Mouse (Mus musculus) frontal cortex, postnatal 36 days (tissue): ENCODE data around the gene Mafg.
"Not testable (repeated sequence)": the region's sequence is repeated elsewhere in the genome, so short reads cannot be mapped to it uniquely, and the experiment has no call there.

ENCODE experiments used
- DNase-seq, 2 experiments: peaks; one replicate each; pipeline ENCODE4 v3.0.0; 2022; ENCODE audit warnings: low spot score in 2 of 2

Mafg gene

DNA sequence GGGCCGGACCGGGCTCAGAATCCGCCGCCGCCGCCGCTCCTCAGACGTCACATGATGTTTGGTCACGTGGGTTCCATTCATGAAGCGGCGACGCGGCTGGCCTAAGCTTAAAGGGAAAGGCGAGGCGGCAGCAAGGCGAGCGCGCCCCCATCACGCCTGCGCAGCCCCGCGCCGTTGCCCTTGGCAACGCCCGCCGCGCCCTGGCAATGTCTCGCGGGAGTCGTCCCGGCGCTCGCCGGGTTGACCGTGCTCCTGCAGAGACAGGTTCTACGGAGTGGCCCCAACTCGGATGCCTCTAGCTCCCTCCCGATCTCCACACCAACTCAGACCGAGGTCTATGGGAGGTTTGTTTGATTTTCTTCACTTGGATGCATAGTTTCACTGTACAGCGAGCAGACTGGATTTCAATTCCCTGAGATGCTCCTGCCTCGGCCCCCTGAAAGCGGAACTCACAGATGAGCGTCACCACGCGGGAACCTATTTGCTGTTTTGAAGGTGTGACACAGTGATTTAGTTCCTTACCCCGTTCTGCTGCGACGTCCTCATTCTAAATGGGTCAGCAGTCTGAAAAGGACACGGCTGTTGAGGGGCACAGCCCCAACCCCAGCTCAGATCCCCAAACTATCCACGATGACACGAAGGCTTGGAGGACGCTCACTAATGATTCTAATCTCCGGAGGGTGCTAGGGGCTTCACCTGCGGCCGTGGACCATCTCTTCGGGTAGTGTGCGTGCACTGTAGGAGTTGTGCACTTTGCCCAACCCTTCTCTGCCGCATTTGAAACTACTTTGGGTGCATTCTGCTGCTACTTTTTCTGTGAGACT is at the start of gene Mafg:
TSS of gene Mafg (minus strand) at position 81 of the 824 bp plus-strand sequence.
- DNase-seq = peak; percentile 87 to 94

- DNase-seq = no peak
These were observed 49.3 kb upstream of the Mafg start for GRCm38 (mm10) chr11:120682683-120683082.

GRCm38 (mm10) chr11:120679909-120680308 is 46.5 kb upstream of the Mafg start:
- no peak for DNase-seq

GRCm38 (mm10) chr11:120676951-120677350 is 43.6 kb upstream of the Mafg start:
- DNase-seq = no peak

GRCm38 (mm10) chr11:120675875-120676274 is 42.5 kb upstream of the Mafg start:
- not testable (repeated sequence) for DNase-seq

- DNase-seq = no peak
These were observed 40.3 kb upstream of the Mafg start for GRCm38 (mm10) chr11:120673594-120674122.

DNA sequence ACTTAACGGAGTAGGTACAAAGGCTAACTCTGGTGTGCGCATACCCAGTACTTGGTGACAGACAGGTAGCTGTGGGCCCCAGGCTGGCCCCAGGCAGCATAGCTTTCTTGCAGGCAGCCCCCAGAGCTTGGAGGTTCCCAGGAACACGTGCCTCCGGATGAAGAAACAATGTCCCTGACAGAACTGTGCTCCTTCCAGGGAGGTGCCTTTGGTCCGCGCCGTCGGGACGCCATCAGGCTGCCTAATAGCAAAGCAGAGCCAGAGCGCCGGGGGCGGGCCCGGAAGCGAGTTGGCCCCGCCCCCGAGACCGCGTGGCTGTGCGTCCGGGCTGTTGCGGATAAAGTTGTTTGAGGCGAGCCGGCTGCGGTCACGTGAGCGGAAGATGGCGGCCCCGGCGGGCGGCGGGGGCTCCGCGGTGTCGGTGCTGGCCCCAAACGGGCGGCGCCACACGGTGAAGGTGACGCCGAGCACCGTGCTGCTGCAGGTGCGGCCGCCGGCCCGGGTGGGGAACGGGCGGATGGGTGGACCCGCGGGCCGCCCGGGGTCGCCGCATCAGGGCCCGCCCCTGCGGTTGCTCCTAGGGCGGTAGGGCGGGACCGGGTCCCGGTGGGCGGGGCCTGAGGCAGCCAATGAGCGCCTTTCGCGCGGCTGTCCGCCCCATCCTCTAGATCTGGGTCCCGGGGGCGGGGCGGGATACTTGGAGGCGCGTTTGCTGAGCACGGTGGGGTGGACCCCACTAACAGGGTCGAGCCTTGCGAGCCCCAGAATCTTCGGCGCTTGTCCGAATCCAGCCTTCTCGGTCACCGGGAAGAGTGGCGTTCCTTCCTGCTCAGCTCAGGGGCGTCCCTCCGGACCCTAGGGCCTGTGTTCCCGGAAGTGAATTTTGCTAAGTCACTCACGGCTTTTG is 39.5 kb upstream of the Mafg start, which contains the start of gene Aspscr1:
TSS of gene Aspscr1 (plus strand) at position 287 of the 907 bp plus-strand sequence.
- DNase-seq = peak; percentile 89 to 92

GRCm38 (mm10) chr11:120666617-120667016 is 33.2 kb upstream of the Mafg start:
- no peak for DNase-seq

- DNase-seq = no peak
These were observed 32.0 kb upstream of the Mafg start for GRCm38 (mm10) chr11:120665406-120665805.

DNA sequence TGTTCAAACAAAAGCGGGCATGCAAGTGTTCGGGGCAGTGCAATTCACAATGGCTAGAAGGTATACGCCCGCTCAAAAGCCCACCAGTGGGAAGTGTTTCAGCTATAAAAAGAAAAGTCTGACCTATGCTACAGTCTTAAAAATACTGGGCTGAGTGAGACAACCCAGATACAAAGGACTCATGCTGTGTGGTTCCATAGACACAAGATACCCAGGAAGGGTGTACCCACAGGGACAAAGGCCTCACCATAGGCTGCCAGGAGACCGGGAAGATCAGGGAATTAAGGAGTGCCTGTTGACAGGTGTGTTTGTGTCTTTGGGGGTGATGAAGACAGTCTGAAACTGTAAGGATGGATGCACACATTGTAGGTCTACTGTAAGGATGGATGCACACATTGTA is 30.3 kb upstream of the Mafg start:
- no peak for DNase-seq

DNA sequence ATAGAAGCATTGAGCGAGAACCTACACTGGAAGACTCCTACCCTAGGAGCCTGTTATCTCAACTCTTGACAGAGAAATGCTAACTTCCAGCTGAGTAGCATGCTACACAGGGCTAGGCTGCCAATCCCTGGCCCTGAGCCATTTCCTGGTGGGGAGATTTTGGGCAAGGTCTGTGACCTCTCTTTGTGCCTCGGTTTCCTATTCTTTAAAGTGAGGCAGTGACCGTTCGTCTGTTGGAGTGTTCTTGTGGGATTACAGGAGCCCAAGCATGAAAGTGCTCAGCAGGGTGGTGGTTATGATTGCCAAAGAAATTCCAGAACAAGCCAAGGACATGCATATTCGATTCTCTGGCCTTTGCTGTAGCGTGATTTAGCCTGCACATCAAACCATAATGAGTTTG is 29.4 kb upstream of the Mafg start:
- DNase-seq = no peak

- DNase-seq = no peak
These were observed 27.7 kb upstream of the Mafg start, which contains the start of gene Notum for GRCm38 (mm10) chr11:120661076-120661460. TSS of gene Notum (minus strand) at chr11:120661175.

DNA sequence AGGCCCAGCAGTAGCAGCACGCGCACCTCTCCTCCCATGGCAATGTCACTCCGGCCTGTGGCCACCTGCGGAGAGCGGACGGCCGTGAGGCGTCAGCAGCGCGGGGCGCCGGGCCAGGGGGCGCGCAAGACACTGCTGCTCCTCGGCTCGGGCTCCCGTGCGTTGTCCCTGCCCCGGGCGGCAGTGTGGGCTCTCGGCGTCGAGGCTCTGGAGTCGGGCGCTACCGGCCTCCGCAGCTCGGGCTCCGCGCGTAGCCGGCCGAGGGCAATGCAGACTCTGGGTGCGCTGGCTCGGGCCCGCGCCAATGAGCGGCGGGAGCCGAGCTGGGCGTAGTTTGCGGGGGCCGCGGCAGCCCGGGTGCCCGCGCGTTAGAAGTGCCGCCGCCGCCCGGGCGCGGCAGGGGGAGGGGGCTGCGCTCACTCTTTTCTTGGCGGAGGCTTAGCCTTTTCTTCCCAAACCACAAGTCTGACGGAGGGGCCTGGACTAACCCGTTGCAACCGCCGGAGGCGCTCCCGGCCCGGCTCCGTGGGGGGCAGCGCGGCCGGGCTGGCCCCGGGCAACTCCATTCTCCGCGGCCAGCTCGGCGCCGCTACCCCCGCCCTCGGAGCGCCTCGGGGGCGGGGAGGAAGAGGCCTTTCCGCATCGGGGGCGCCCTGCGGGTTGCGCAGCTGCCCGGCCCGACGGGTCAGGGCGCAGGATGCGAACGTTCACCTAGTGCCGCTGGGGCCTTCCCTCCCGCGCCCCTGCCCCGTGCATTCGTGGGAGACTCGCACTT is 27.1 kb upstream of the Mafg start:
- no peak for DNase-seq

DNA sequence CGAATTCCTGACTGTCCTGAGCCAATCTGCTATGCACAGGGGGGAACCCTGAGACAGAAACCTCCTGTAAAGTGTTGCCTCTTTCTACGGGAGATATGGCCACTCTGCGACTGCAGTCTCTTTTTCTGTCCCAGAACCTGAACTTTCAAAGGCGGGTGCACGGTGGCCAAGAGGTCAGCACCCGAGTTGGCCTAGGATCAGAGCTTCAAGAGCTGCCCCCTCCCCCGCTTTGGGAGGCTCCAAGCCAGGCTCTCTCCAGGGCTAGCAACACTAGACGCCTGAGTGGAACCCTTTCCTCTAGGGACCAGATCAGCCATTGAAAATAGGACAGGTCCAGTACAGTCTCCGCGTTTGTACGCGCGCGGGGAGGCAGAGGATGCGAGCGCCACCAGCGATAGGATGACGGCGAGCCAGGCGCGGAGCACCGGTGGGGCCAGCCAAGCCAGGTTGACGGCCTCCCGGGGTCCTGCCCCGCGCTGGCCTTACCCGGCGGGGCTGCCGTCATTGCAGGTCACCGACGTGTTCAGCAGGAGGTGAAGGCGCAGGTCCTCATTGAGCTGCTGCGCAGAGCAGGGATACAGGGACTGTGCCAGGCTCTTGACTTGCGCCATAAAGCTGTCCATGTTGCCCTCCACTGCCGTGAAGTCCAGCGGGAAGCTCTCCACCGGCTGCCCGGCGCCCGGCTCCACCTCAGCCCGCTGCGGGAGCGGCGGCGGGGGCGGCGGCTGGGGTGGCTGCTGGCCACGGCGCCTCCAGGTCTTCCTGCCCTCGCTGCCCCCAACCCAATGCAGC is 26.3 kb upstream of the Mafg start:
- DNase-seq = no peak

- peak; percentile 66 to 77 for DNase-seq
These were observed 25.5 kb upstream of the Mafg start for GRCm38 (mm10) chr11:120658876-120659410.

- DNase-seq = no peak
These were observed 23.9 kb upstream of the Mafg start for GRCm38 (mm10) chr11:120657301-120657700.

DNA sequence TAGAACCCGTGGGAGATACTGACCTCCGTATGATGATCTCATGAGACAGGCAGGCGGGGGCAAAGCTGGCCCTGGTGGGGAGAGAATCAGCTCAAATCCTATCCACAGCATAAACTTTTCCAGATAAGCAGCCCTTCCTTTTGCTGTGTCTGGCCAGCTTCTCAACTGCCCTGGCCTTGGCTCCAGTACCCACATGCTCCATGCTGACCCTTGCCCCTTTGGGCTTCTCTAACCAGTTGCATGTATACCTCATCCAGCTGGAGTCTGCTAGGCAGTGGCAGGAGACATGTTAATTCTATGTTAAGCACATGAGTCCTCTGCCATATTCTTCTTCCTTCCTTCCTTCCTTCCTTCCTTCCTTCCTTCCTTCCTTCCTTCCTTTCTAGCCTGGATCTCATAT is 21.3 kb upstream of the Mafg start:
- no peak for DNase-seq

- DNase-seq = no peak
These were observed 18.5 kb upstream of the Mafg start for GRCm38 (mm10) chr11:120651872-120652271.

DNA sequence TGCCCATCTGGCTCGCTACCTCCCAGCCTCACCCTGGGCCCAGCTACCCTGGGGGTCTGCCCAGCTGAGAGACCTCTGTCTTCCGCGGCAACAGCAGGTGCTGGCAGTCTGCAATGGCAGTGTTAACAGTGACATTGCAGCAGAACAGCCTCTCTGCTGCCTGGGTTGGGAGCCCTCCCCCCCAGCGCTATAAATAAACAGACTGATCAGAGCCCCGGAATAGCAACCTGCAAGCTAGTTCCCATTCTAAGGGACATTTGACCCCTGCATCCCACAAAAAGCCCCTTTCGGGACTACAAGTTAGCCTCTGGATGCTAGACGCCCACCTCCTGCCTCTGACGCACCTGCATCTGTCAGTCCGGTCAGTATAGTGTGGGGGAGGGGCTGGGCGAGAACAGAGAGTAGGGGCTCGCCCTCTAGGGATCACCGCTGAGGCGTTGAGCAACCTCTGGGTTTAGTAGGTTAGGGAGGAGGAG is 14.6 kb upstream of the Mafg start, which contains the start of gene Myadml2:
TSS of gene Myadml2 (minus strand) at position 158 of the 476 bp plus-strand sequence.
- DNase-seq = peak; percentile 47 to 56
